Mouse (Mus musculus): Measurements from ENCODE around the gene Mapk1ip1. TPM values are rescaled to one million over a fixed set of nuclear protein-coding genes. Genes with fewer than 3 reads are reported as not detected.

Mapk1ip1 gene
- polyA plus RNA-seq (2017; shearing (Covaris generic)): 18.5 TPM

DNA sequence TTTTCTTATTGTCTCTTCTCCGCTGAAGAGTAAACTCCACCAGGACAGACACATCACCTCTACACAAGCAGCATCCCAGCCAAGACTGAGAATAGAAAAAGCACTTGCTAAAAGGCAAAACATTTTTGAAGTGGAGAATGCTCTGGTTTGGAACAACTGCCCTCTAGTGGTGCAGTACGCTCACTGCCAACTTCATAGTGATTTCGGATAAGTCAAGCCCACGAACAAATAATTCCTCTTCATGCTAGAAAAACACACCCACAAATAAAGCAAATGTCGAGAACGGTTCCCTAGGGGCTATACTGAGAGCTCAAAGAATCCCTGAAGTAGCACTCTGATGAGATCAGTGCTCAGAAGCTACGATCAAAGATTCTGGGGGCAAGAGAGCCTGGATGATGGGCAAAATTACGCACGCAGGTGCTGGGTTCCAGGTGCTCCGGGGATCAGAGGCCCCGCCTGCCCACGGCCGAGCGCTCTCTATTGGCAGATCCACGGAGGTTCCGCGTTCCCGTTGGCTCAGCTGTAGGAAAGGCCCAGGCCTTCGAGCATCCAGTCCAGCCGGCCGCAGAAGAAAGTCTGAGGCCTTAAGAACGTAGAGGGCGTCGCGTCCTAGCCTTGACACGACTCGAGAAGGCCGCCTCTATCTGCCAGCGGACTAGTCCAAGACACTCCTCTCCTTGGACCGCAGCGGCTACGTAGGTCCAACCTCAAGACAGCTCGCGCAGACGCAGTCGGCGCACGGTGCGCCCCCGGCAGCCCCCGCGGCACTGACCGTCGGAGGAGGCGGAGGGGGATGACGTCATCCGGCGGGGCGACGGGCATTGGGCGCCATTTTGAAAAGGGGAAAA is at the start of gene Mapk1ip1, which contains the start of gene Ppp2r2d:
Mapk1ip1 (minus strand) TSS at position 730 of the 848 bp plus-strand sequence.
Ppp2r2d (plus strand) TSS at position 536 of the 848 bp plus-strand sequence.

Other genes with a start within 250 kb of the Mapk1ip1 start
- gene Ppp2r2d, start 194 bp downstream of the Mapk1ip1 start, polyA plus RNA-seq (2017; shearing (Covaris generic)): 9.1 TPM
- gene Bnip3, start 63.2 kb upstream of the Mapk1ip1 start, polyA plus RNA-seq (2017; shearing (Covaris generic)): 18.3 TPM
- gene Jakmip3, start 94.5 kb upstream of the Mapk1ip1 start, polyA plus RNA-seq (2017; shearing (Covaris generic)): not detected
- not detected for gene Dpysl4, start 239.7 kb upstream of the Mapk1ip1 start, polyA plus RNA-seq (2017; shearing (Covaris generic))

Measured in activated CD4-positive, CD25-positive, alpha-beta regulatory T cell, adult 9 weeks (primary cell).